Mouse (Mus musculus): ENCODE measurements around the gene Fscn3.

DNA sequence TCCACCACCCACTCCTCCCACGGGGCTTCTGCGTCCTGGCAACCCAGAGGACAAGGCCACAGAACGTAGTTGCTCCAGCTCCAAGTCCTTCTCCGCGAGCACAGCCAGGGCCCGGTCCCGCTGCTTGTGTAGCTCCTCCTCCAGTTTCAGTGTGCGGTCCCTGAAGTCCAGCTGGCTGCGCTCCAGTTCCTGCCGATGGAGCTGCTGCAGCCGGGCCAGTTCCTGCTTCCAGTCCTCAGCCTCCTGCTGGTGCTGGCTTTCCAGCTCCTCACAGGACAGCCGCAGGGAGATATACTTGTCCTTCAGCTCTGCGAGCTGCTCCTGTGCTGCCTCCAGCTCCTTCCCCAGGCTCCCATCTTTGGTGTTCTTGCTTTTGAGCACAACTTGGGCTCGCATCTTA lies 9.1 kb upstream of the Fscn3 start:
- TF ChIP-seq POLR2A (IDR thresholded peaks at IDR 0.05; ENCODE audit: borderline replicate concordance, low read depth, low read length) (no peak), CTCF (IDR thresholded peaks at IDR 0.05; ENCODE audit: low read depth, low read length) (no peak)

Measured in bone marrow macrophage, adult 2 months (primary cell).